Mouse (Mus musculus) CH12.LX (cell line): ENCODE results near the gene Unk. TPM values are rescaled to one million over a fixed set of nuclear protein-coding genes. Genes with fewer than 3 reads are reported as not detected.
A peak's percentile ranks its signal among the peaks of the same experiment; 100 is the strongest.
"Not testable (repeated sequence)": the region's sequence is repeated elsewhere in the genome, so short reads cannot be mapped to it uniquely, and the experiment has no call there.

Experiments
- DNase-seq: peaks from one replicate; pipeline ENCODE4 v3.0.0-alpha.2; 2013; ENCODE audit errors: extremely low read depth
- H3K27ac ChIP-seq: 2 replicates; pipeline ENCODE4 v1.5.1; 2012; ENCODE audit warnings: low read depth, mild to moderate bottlenecking, control low read depth, moderate library complexity; ENCODE audit not compliant: insufficient read depth
- H3K27me3 ChIP-seq: replicated peaks from 2 replicates; pipeline ENCODE3; 2012; ENCODE audit warnings: inconsistent platforms
- H3K36me3 ChIP-seq, 2 experiments: replicated peaks in 1 of 2; 2 replicates each; pipeline versions ENCODE3 to v1.6.1; 2012; ENCODE audit warnings: inconsistent platforms in 1 of 2, low read length in 1 of 2, mild to moderate bottlenecking in 1 of 2, mixed read lengths in 1 of 2, moderate library complexity in 1 of 2; ENCODE audit not compliant: control insufficient read depth in 1 of 2, insufficient read depth in 1 of 2
- H3K4me1 ChIP-seq, 2 experiments: 2 replicates each; pipeline ENCODE4 v1.6.1; 2012; ENCODE audit warnings: inconsistent platforms in 1 of 2, moderate library complexity in 1 of 2; ENCODE audit not compliant: insufficient read depth in 2 of 2, control insufficient read depth in 1 of 2
- H3K4me2 ChIP-seq: 2 replicates; pipeline ENCODE4 v1.6.1; 2012; ENCODE audit warnings: low read depth, mild to moderate bottlenecking, control low read depth; ENCODE audit not compliant: poor library complexity, insufficient read depth, severe bottlenecking
- H3K4me3 ChIP-seq, 3 experiments: fragments of 150-350 bp in 1 of 3; sonication (generic) in 1 of 3; replicated peaks in 1 of 3; 2 replicates each; pipeline versions ENCODE3 to v1.5.1; 2011 to 2012; ENCODE audit warnings: low read depth in 2 of 3, low read length in 2 of 3, mild to moderate bottlenecking in 2 of 3, moderate library complexity in 2 of 3, control low read depth in 1 of 3, improper control_type of control experiment in 1 of 3, inconsistent platforms in 1 of 3, mixed read lengths in 1 of 3; ENCODE audit not compliant: poor library complexity in 1 of 3
- H3K79me2 ChIP-seq: replicated peaks from 2 replicates; pipeline ENCODE4 v1.6.1; 2012; ENCODE audit warnings: mild to moderate bottlenecking, moderate library complexity; ENCODE audit not compliant: control insufficient read depth, poor library complexity, insufficient read depth, severe bottlenecking; ENCODE audit errors: extremely low read depth
- H3K9ac ChIP-seq: 2 replicates; pipeline ENCODE4 v1.6.1; 2012; ENCODE audit warnings: low read depth, mild to moderate bottlenecking, control low read depth, moderate library complexity; ENCODE audit not compliant: insufficient read depth
- H3K9me3 ChIP-seq: replicated peaks from 2 replicates; pipeline ENCODE3; 2012; ENCODE audit warnings: low read length, inconsistent platforms, mixed read lengths
- GABPA ChIP-seq: IDR thresholded peaks from 2 replicates; pipeline ENCODE4 v1.6.1; 2012; ENCODE audit warnings: low read depth, low read length, improper control_type of control experiment, inconsistent platforms; ENCODE audit not compliant: insufficient replicate concordance
- HCFC1 ChIP-seq: IDR thresholded peaks from 2 replicates; pipeline ENCODE4 v1.6.1; 2012; ENCODE audit warnings: low read depth, mild to moderate bottlenecking, inconsistent platforms, low read length, improper control_type of control experiment
- MAZ ChIP-seq: IDR thresholded peaks from 2 replicates; pipeline ENCODE4 v1.6.1; 2012; ENCODE audit warnings: low read depth, mild to moderate bottlenecking, inconsistent platforms, low read length, improper control_type of control experiment, moderate library complexity
- USF1 ChIP-seq: IDR thresholded peaks from 2 replicates; pipeline ENCODE4 v1.6.1; 2014; ENCODE audit warnings: low read depth, mild to moderate bottlenecking, inconsistent platforms, low read length, improper control_type of control experiment
- ZKSCAN1 ChIP-seq: IDR thresholded peaks from 2 replicates; pipeline ENCODE4 v1.6.1; 2012; ENCODE audit warnings: low read depth, inconsistent platforms, low read length, improper control_type of control experiment, borderline replicate concordance
- dilution Hi-C: fragments of 300-500 bp; cut with MboI; formaldehyde crosslinking; loops from 2 replicates; pipeline ENCODE4 v1.14.3; 2020; ENCODE audit warnings: low sequenced_read_pairs; ENCODE audit not compliant: extremely low pct_unique_long_range_greater_than_20kb, extremely low pct_ligation_motif_present
- in situ Hi-C: fragments of 300-500 bp; cut with MboI; formaldehyde crosslinking; loops from 3 replicates; pipeline ENCODE4 v1.14.3; 2019; ENCODE audit warnings: low sequenced_read_pairs, low pct_ligation_motif_present, low pct_unique_long_range_greater_than_20kb, mixed read lengths
- polyA plus RNA-seq: library from polyadenylated mRNA; unstranded; fragments of >175 nt; gene quantifications from 2 replicates; pipeline ENCODE4 v1.2.1, GENCODE M21; 2012; ENCODE audit warnings: low read depth; ENCODE audit not compliant: insufficient read length
- total RNA-seq, 2 experiments: library from RNA; depleted of rRNA; stranded (reverse); fragments of 300-350 nt in 1 of 2; fragments of >200 nt in 1 of 2; gene quantifications; 2 replicates each; pipeline ENCODE4 v1.2.3; 2012 to 2014

Unk gene
- total and polyA plus RNA-seq, 3 experiments = 20.9 to 35.0 (median 24.7) TPM

- H3K4me3 ChIP-seq, H3K4me2 ChIP-seq, H3K9ac ChIP-seq, dilution Hi-C loops, H3K79me2 ChIP-seq, DNase-seq, H3K9me3 ChIP-seq, H3K27ac ChIP-seq, H3K27me3 ChIP-seq: not testable (repeated sequence)
- H3K36me3 ChIP-seq = peaks cover 17 to 23% of the 10 kb centered on the region in 2 experiments
- in situ Hi-C loops = loop anchor here (25.0 kb wide), 1 partner anchor 407 kb away; the partner anchor contains the start of genes Gga3, Mif4gd and Mrps7
- H3K4me1 ChIP-seq = peaks cover 0 to 24% of the 10 kb centered on the region in 2 experiments; a peak in 2 of 4 replicates
Measured at GRCm38 (mm10) chr11:116018867-116019266, 11.3 kb upstream of the Unk start.

GRCm38 (mm10) chr11:116019360-116019791, 10.7 kb upstream of the Unk start:
- dilution Hi-C loops = no loop called here
- Histone ChIP-seq H3K79me2 (peaks cover 11% of the 10 kb centered on the region), H3K4me3 (no peak overlapping the region), H3K27ac (no peak overlapping the region), H3K9ac (no peak overlapping the region), H3K4me2 (no peak overlapping the region), H3K36me3 (peaks cover 17 to 23% of the 10 kb centered on the region in 2 experiments), H3K4me1 (peaks cover 0 to 21% of the 10 kb centered on the region in 2 experiments; a peak in 2 of 4 replicates), H3K9me3 (no peaks in the 10 kb centered on the region), H3K27me3 (no peaks in the 10 kb centered on the region)
- DNase-seq = no peak
- TF ChIP-seq HCFC1 (no peak), ZKSCAN1 (no peak), GABPA (no peak)
- in situ Hi-C loops = loop anchor here (25.0 kb wide), 1 partner anchor 407 kb away; the partner anchor contains the start of genes Gga3, Mif4gd and Mrps7

GRCm38 (mm10) chr11:116019976-116020411, 10.1 kb upstream of the Unk start:
- Histone ChIP-seq H3K4me2 (no peak overlapping the region), H3K4me1 (peaks cover 0 to 17% of the 10 kb centered on the region in 2 experiments; a peak in 2 of 4 replicates), H3K9ac (no peak overlapping the region), H3K79me2 (peaks cover 11% of the 10 kb centered on the region), H3K27ac (peak overlapping the region; percentile 1; the same call in 1 of the 2 replicates), H3K36me3 (peaks cover 17 to 23% of the 10 kb centered on the region in 2 experiments), H3K9me3 (no peaks in the 10 kb centered on the region), H3K27me3 (no peaks in the 10 kb centered on the region), H3K4me3 (no peak overlapping the region)
- no peak for DNase-seq
- dilution Hi-C loops = no loop called here
- in situ Hi-C loops = loop anchor here (25.0 kb wide), 1 partner anchor 408 kb away; the partner anchor contains the start of genes Gga3, Mif4gd and Mrps7
- TF ChIP-seq USF1 = no peak
- TF ChIP-seq MAZ = 0 out of 2 replicates have a peak, but pooled peaks have one; percentile 43
- TF ChIP-seq, all 38 proteins: peak for 1
